Mouse (Mus musculus) CH12F3 (cell line): Measurements from ENCODE around the gene Dock10.

Experiments used
- in situ Hi-C: fragments of 300-500 bp; cut with MboI; formaldehyde crosslinking; loops from 2 replicates; pipeline ENCODE4 v1.14.3; 2020; ENCODE audit warnings: low sequenced_read_pairs

Dock10 gene

DNA sequence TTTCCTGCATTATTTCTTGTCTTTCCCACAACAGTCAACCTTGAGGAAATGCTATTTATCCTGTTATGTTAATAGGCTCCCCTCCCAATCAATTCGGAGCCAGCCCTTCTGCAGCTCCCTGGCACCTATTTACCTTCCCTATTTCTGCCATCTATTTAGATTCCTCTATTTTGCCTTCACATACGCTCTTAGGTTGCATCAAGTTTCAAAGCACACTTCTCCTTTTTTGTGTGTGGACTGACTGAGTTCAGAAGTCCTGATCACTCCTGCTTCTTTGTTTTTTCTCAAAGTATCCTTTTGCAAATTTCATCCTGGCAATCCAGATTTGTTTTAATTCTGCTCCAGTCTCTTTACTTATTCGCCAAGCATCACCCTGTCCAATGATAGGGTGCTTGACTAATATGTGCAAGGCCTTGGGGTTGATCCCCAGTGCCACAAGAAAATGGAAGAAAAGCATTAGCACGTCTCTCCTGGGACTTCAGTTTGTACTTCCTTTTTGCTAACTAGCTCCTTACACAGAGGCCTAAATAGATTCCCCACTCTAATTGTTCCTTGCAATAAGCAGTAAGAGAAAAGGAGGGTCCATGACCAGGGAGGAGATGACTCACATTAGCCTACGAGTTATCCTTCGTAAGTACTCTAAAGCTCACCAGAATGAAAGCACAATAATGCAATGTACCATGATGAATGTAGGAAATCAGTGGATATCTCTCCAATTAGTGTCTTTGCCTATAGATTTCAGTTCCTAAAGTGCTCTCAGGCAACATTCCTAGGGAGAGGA lies 98.7 kb downstream of the Dock10 start:
- in situ Hi-C loops: no loop called here

DNA sequence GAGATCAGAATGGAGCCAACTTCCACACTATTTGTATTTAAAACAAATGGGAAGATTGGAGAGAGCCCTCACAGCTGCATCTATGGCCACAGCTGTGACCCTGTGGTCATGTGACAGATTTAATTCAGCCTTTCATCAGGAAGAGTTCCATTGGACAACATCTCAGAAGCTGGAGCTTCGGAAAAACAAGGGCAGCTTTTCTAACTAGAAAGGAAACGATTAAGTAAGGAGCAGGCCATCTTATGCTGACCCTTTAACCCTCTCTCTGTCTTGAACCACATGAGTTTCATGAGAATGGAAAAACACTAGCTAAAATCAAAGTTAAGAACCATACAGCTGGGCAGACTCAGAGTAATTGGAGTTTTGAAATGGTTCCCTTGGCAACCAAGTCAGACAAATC lies 101.9 kb downstream of the Dock10 start:
- in situ Hi-C loops: no loop called here

DNA sequence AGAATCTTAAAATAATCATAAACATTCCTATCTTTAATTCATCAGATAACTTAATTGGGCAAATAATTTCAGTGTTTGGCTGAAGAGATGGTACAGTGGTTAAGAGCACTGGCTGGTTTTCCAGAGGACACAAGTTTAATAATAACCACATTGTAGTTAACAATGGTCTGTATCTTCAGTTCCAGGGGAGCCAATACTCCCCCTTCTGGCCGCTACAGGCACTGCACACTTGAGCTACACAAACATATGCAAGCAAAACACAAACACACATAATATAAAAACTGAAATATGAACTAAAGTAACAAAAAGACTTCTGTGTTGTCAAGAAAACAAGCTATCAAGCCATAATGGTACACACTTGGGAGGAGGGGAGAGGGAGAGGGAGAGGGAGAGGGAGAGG lies 102.5 kb downstream of the Dock10 start:
- in situ Hi-C loops: no loop called here

DNA sequence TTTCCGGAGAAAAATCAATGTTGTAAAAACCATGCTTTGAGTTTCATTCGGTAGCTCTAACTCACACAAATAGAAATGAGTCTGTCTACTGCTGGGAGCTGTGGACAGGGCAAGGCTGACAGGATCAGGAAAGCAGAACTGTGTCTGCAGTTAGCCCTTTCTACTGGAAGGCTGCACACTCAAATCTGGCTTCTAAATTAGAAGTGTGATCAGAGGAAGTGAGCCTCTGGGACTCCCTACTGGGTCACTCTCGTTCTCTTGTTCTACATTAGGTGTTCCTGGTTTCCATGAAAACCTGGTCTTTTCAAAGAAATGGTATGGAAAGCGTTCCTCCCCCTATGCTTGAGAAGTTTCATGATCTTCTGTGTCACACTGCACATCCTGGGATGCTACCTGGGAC lies 103.1 kb downstream of the Dock10 start:
- in situ Hi-C loops: no loop called here

DNA sequence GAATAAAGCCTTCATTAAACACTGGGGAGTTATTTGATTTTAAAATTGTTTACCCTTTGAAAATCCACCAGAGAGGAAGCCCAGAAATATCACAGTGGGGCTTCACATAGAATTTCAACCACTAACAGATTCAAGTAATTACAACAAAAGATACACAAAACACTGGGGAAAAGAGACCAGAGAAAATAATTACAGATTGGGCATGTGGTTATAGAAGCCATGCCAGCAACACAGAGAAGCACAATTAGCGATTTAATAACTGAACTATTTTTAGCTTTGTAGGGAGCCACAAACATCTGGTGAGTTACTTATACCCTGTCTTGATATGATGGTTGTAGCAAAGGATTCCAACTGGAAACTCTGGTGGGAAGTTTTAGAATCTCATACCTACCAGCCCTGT lies 104.2 kb downstream of the Dock10 start:
- in situ Hi-C loops: no loop called here

DNA sequence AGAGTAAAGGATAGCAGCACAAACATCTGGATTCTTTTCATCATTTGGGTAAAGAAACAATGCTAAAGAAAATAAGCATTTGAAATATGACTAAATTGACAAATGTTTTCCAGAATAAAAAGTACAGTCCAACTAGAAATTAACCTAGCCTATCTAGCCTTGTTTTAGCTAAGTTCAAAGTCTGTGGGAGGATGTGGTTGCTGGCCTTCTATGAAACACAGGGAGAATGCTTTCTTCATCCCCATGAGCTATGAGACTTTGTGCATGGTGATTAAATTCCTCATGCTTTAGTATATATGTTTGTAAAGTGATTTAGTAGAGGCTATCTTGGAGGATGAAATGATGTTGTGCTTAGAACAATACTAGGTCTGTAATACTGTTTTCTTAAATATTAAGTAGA lies 105.5 kb downstream of the Dock10 start:
- in situ Hi-C loops: no loop called here

DNA sequence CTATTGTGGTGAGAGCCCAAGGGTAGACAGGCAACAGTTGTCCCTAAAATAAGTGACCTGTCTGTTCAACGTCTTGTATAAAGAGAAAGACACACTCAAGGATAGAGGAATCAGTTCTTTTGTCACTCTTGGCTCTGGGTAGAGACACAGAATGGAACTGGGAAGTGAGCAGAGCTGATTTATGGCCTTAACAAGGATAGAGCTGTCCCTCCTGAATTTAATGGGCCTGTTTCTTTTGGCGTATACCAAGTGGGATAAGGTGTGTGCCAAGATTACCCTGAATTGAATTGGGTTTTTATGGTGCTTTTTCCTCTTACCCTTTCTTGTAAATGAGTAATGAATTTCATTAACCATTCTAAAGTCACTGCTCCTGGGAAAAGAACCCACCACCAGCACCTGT lies 106.2 kb downstream of the Dock10 start:
- in situ Hi-C loops: no loop called here

DNA sequence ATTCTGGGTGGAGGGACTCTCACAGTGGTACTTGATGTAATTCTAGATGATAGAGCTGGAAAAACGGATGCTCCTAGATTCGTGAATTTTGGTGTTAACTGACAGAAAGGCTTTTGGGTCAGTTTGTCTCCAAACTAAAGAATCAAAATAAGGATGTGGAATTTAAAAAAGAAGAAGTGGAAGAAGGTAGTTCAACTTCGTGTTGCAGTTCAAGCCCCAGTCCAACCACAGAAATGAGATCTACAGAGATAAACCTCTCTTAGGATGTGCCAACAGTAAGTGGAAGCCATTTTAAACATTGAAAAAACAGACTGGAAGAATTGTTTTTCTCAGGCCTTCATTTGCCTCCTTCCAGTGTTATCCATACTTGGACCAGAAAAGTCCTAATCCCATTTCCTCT lies 111.7 kb downstream of the Dock10 start:
- in situ Hi-C loops: no loop called here

DNA sequence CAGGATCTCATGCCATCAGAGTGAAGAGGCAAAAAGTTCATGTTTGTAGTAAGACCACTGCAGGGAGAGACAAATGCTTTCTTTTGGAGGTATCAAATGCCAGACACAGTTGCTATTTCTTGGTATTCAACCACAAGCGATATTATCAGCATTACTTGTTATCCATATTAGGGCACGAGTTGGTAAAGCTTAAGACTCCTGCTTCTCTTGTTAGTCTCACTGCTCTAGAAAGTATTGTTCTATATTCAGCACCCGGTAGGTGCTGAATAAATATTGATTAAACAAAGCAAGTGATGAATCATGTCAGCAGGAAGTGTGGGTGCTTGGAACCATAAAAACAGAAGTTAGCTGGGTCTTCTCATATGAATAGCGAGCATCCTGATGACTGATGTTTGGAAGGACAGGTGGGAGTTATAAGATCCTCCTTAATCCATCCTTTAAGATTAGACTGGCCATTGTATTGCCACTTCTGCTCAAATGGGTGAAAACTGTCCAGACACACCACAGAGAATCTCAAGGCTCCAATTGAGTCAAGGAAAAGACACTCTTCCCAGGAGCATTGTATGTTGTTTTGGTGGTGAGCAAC lies 114.4 kb downstream of the Dock10 start:
- in situ Hi-C loops: no loop called here

DNA sequence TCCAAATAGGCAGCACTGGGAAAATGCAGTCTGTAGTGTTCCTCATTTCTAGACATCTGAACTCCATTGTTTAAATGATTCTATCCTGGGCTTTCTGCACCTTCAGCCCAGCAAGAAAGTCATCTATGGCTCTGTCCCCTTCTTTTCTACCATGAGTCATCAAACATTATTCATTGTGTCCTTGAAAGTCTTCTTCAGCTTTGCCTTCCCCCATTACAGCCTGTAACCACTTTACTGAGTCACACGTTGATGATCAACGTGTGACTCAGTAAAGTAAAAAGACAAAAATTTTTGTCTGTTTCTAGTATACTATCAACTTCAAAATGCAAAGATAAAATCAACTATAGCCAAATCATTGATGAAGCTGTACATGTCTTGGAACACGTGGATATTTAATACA lies 116.5 kb downstream of the Dock10 start:
- in situ Hi-C loops: no loop called here

DNA sequence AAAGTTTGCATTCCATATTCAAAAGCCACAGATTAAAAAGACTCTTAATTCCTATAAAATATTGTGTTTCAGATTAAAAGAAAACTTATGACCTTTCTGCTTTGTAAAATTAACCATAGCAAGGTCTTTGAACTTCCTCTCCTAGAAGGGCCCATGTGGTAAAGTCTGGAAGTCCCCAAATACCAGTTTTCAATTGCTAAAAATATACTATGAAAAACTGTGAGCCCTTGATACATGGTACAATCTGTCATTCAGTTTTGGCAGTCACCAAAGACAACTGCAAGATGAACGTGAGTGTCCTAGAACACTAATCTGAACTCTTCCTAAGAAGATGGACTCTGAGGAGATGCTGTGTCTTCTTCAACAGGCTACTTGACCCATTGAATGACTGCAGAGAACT lies 117.0 kb downstream of the Dock10 start:
- in situ Hi-C loops: no loop called here

DNA sequence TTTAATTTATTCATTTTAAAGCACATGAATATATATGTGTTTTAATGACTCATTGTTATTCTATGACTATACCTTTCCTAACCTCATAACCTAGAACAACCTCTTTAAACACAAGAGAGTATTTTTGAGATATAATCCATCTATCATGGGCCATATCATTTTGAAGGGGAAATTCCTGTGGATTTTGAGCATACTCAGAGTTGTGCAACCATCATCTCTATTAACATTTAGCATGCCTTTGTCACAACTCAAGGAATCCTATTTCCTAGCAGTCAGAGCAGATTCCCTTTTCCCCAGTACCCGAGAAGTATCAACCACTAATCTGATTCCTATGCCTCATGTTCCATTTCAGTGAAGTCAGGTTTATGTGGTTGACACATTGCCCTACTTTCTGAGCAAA lies 118.8 kb downstream of the Dock10 start:
- in situ Hi-C loops: no loop called here

DNA sequence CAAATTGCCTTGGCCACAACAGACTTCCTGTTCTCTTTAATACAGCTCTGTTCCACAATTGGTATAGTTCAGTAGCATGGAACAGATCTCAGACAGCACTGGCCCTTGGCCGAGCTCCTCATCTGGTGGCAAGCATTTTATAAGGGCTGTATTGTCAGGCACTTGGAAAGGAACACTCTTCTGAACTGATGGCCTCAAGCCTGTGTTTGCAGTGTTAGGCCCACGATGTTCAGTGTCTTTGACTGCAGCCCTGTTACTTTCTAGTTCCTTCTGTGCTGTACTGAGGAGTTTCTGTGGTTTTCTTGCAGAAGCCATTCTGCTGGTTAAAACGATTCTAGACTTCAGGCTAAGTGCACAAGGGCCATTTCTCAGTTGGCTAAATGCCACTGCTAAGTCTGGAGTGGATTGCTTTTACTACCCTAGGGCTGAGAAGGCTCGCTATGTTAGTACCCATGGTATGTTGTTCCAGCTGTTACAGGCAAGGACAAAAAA lies 121.1 kb downstream of the Dock10 start:
- in situ Hi-C loops: no loop called here

DNA sequence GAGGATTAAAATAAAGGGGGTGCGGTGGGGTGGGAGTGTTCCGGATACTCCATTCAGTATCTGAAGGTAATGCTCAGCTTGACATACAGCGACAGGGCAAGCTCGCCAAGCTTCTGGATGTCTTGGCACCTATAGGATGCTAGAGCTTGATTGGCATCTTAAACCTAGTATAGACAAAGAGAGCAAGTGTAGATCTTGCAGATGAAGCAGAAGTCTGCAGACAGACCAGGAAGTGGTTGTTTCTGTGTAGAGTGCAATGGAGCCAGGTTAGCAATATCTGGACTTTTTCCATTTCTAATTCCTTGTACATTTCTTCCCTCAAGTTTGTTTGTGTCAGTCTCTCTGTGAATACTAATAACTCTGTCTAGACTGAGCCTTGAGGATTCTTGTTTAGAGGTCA lies 122.5 kb downstream of the Dock10 start:
- in situ Hi-C loops: no loop called here

DNA sequence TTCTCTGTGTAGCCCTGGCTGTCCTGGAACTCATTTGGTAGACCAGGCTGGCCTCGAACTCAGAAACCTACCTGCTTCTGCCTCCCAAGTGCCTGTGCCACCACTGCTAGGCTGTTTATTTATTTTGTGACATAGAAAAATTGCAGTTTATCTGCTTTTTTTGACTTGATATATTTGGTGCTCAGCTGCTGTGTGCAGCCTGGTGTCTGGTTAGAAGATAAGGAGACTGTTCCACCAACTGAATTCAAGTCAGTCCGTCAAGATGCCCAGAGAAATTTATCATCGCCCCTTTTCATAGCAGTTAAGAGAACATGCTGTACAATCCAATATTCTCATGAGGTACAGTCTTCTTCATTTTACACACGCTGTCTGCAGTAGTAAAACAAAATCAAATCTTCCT lies 124.8 kb downstream of the Dock10 start:
- in situ Hi-C loops: no loop called here

DNA sequence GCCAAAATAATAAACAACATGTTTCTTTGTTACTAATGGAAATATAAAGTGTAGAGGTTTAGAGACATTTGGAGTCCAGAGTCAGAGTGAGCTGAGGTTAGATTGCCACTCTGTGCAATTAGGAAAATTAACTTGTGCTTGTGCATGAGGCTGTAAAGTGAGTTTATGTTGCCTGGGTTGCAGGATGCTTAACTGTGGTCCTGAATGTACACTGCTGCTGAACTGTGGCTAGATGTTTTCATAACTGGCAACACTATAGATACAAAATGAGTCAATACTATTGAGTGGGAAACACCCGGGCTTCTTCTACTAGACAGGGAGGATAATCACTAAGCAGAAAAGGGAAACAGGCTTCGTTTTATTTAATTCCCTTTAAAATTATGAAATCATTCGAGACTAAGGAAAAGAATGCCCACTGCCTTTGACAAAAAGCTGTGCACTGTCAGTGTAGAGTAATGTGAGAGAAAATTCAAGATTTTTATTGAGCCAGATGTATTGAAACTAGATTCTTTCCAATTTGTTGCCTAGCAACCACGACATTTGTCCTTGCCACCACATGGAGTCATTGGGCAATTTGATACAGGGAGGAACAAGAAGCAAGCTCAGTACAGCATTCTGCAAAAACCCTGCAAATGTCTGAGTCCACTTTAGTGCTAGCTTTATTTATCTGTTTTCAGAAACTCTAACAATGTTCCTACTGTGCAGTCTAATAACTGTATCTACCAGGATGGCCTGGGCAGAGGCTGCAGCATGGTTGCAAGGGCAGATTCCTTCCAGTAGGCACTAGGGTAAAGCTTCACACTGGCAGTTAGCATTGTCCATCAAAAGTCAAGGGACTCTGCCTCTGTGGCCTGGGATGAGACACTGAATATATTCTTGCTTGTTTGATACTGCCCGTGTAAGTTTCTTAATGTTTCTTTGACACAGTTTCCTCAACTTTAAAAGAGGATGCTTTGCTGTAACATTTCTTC lies 127.9 kb downstream of the Dock10 start:
- in situ Hi-C loops: no loop called here

DNA sequence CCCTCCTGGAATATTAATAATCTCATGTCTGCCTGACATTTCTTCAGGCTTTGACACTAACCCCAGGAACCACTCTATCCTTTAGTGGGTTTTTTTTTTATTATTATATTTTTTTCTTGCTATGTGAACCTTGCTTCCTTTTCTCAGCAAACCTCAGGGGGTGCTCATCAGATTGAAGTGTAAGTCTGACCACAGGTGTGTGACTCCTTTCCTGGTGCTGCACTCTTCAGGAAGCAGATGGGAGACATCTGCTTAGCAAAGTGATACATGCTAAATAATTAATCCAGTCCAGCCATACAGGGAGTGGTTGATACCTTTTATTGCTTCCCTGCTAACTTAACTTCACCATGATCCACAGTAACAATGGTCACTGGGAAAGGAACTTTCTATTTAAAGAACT lies 130.3 kb downstream of the Dock10 start:
- in situ Hi-C loops: no loop called here

DNA sequence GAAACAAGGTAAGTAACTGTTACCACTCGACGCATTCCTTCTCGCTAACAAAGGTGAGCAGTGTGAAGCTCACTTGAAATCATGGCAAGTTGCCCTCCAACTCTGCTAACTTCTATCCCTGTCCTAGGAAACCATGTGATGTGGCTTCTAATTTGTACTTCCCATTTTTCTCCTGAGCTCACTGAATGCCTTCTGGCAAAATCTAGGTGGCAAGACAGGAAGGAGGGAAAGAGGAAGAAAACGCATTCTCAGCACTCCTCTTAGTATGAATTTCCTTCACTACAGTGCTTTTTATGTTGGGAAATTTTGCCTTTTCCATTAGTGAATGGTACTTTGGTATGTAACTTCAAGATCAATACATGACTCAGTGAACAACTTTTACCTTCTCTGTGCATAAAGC lies 131.5 kb downstream of the Dock10 start:
- in situ Hi-C loops: no loop called here

DNA sequence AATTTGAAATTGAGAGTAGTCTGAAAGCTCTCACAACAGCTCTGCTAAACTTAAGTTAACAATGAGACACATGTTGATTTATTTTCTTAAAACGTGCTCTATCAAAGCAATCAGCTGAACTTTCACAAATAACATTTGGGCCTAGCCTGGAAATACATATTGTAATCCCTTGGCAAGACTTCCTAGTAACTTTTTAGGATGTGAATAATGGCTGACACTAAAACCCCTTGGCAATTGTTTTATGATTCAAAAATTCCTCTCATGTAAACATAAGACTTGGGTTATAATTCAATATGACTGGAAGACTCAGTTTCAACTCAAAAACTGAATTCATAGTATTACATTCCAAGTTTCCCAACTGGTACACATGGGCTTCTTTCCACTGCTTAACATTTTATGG lies 133.0 kb downstream of the Dock10 start:
- in situ Hi-C loops: no loop called here

DNA sequence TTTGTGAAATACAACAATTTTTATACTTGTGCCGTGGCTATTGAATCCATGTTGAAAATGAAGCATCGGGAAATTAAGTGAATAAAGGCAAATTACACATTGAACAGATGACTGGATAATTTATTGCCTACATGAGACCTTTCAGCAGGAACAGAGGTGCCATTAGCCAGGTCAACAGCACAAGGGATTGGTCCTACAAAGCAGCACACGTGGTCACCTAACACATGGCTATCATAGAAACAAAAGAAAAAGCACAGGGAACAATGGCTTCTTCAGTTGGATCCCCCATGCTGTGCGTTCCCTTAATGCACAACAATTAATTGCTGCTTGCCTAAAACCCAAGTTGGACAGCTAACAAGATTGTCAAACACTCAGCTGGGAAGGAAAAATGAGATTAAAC lies 133.8 kb downstream of the Dock10 start:
- in situ Hi-C loops: no loop called here

DNA sequence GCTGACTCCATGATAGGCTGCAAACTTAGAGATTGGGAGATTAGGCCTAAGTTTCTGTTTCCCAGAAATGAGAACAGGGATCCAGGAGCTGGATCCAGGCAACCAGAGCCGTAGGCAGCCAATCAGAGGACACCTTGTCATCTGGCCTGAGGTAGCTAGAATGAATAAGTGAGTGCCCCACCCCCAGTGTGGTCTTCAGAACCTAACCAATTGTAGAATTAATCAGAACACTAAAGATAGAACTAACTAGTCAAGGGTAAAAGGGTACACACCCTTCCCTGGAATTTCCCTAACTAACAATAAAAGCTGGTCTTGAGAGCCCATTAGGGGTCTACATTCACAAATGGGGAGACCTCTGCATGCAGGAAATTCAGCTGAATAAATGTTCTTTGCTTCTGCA lies 135.7 kb downstream of the Dock10 start:
- in situ Hi-C loops: no loop called here

DNA sequence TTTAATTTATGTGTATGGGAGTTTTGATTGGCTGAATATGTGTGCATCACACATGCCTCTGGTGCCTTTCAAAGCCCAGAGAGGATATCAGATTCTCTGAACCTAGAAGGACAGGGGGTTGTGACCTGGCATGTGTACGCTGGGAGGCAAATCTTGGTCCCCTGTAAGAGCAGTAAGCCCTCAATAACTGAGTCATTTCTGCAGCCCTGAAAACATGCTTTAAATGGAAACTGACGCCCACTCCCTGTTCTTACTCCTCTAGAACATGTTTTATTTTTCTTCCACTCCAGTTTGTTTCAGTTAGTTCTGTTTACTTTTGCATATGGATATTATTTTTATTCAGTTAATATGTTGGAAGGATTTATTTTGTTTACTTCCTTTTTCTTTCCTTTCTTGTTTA lies 139.2 kb downstream of the Dock10 start:
- in situ Hi-C loops: no loop called here
